Mouse (Mus musculus) left cerebral cortex, adult 11 months (tissue): Measurements from ENCODE around the gene Slc8a3.
A peak's percentile ranks its signal among the peaks of the same experiment; 100 is the strongest.

Experiments
- DNase-seq: peaks from one replicate; pipeline ENCODE4 v3.0.0; 2022; ENCODE audit warnings: low spot score

Gene Slc8a3

GRCm38 (mm10) chr12:81237158-81237557, 95.8 kb downstream of the Slc8a3 start:
- DNase-seq: no peak

- DNase-seq: no peak
These were observed 97.3 kb downstream of the Slc8a3 start for GRCm38 (mm10) chr12:81235456-81236330.

DNA sequence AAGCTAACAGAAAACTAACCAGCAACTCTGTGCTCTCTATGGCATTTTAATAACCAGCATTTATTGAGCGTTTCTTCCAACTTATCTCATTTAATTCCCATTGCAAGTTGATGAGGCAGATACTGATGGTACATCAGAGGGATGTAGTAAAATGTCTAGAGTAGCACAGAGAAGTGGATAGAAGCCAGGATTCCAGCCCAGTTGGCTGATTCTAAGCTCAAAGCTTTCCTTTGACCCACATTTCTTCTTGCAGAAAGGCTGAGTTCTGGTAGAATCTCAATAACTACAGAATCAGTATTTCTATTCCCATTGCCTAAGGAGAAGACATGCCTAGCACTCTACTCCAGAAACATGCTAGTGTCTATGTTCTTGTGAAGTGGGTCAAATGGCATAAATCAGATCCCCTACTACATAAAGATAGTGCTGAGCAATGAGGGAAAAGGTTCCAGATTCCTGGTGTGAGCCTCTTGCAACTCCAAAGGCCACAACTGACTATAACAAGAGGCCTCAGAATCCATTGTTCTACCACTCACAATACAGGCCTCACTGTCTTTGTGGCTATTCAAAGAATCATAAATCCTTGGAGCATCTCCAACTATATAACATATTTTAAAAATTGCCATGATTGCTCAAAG, 99.1 kb downstream of the Slc8a3 start:
- DNase-seq: no peak

- DNase-seq: peak; percentile 84
These were observed 105.1 kb downstream of the Slc8a3 start for GRCm38 (mm10) chr12:81227767-81228460.

- DNase-seq: peak; percentile 27
These were observed 106.4 kb downstream of the Slc8a3 start for GRCm38 (mm10) chr12:81226590-81226989.

DNA sequence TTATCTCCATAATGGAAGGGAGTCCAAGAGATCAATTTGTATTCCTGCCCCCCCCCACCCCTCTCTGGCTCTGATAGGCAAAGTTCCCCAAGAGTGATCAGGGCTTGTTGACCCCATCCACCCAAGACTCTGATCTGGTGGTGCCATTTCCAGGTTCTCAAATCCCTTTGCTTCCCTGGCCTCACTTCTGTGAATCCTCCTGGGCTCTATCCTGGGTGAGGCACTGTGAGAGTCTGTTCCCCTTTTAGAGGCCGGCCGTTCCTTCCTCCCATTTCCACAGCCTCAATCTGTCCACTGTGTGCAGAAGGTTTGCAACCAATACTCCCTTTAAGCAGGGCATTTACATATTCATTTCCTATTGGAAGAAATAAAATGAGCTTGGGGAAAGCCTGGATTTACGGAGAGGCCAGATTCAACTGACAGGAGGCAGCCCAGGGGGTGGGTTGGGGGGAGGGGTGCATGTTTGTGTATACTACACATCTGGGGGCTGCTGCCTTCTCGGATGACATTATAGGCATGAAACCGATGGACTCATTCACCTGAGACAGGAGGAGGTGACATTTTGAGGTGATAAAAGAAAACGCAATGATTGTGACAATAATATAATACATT, 106.9 kb downstream of the Slc8a3 start:
- no peak for DNase-seq

DNA sequence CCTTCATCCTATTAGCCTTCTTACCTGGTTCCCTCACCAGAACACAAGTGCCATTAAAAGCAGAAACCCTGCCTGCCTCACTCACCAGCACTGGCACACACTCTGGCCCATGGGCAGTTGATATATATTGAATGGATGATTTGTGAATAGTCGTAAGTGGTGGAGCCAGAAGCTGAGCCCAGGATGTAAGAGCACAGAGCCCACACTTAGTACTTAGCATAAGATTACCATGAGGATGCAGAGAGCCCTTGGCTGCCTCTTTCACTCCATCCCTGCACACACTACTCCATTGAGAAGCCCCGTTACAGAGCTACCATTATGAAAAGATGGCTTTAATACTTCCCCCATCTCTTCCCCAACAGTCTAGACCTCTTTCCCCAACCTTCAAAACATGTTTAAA, 108.1 kb downstream of the Slc8a3 start:
- no peak for DNase-seq

DNA sequence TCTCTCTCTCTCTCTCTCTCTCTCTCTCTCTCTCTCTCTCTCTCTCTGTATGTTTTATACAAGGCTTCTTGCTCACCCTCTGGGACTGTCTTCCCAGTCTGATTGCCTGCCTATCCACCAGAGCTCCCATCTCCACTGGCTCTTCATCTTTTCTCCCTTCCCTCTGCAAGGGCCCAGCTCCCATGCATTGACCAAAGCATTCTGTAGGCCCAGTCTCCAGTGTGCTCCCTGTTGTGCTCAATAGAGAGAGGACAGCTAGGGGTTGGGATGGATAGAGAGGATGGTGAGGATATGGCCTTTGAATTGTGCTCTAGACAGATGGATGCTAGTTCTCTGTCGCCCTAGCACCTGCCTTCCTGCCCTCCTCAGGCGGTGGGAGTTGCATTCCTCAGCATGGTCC, 109.7 kb downstream of the Slc8a3 start:
- no peak for DNase-seq

DNA sequence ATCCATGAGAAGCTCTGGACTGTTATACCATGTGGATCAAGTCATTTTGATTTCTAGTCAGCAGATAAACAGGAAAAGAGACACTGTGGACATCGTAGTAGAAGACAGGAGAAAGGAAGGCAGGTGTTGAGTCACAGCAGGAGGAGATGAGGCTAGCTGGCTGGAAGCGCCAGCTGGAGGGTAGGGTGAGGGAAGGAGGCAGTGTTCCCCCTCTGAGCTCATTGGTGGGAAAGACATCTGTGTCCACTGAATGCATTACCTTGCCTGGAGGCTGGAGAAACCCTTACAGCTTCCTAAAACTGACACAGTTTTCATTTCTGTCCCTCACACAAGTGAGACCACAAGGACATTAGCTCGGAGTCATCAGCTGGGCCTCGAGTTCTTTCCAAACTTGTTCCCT, 113.6 kb downstream of the Slc8a3 start:
- no peak for DNase-seq

DNA sequence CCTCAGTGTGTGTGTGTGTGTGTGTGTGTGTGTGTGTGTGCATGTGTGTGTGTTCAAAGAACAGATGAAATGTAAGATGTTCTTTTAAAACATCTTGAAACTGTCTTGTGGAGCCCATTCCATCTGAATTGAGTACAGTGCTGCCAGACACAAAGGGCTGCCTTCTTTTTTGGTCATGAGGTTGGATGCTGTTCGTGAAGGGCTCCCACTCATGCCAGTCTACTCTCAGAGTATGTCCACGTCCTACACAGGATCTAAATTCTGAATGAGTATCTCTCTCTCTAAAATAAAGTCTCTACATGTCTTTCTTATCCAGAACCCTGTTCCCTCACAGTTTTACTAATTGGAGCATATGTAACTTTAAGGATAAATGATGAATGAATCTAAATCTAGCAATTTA, 124.4 kb downstream of the Slc8a3 start:
- DNase-seq: no peak

- no peak for DNase-seq
These were observed 127.1 kb downstream of the Slc8a3 start for GRCm38 (mm10) chr12:81205619-81206560.

DNA sequence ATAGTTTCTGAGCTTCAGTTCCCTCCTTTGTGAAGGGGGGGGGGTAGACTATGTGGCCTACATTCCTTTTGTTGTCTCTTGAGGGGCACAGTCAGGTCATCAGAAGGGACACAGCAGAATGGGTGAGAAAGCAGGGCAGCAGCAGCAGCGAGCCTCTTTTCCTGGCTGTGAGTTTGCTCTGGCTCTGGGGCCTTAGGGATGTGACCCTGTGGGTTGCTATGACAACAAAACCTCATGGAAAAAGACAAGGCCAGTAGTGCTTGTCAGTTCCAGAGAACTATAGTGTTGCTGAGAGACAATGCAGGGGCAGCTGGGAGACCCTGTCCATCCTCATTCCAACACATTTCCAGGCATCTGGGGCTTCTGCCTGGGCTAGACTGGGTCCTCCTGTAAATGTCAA, 129.8 kb downstream of the Slc8a3 start:
- no peak for DNase-seq

GRCm38 (mm10) chr12:81199280-81199955, 133.6 kb downstream of the Slc8a3 start:
- peak; percentile 73 for DNase-seq

DNA sequence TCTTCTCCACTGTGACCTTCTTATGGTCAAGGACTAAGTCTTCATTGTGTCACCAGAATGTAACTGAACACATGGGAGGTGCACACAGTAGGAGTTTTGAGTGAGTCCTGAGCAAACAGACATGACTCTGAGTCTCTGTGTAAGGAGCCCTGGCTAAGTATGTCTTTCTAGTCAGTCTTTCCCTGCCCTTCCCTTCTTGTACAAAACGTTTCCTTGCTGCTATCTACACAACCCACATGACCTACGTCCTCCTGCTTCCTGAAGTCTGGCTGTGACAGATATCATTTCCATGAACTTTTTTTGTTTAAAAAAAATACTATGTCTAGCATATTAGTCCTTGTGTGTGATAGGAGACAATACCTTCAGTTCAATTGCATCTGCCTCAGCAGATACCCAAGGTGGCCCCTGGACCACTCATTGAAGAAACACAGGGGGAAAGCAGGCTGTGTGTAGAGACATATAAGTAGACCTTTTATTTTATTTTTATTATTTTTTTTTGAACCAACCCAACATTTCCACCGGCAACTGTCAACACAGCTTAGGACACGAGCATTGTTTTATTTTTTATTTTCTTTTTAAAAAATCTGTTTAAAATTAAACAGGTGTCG, 135.4 kb downstream of the Slc8a3 start:
- DNase-seq: no peak

- no peak for DNase-seq
These were observed 139.0 kb downstream of the Slc8a3 start for GRCm38 (mm10) chr12:81193968-81194367.

- no peak for DNase-seq
These were observed 143.3 kb downstream of the Slc8a3 start for GRCm38 (mm10) chr12:81189636-81190035.

DNA sequence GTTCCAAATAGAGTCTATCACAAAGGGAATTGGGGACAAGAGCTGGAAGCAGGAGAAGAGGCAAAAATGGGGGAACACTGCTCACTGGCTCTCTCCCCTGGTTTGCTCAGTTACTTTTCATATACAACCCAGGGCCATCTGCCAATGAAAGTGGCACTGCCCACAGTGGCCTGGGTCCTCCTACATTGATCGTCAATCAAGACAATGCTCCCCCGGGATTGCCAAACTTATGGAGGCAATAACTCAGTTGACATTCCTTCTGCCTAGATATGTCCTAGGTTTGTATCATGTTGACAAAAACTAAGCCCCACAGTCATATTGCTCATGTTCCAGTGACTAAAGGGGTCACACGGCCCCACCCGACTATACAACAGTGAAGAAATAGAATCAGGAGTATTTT, 144.0 kb downstream of the Slc8a3 start:
- DNase-seq: no peak

DNA sequence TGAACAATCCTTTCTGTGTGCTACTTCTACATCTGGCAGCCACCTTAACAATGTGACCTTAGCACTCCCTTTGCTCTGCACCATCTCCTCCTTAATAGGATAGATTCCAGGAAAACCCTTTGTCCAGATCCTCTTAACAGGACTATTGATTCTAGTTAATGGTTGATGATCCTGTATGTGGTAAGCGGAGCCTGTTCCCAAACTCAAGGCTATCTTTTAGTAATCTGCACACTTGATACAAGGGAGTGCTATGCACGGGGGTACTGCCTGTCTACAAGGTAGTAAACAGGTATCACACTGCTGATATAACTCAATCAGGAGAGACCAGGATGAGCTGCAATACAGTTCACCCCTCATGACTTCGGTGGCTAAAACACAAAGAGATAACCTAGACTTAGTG, 144.6 kb downstream of the Slc8a3 start:
- DNase-seq: no peak

DNA sequence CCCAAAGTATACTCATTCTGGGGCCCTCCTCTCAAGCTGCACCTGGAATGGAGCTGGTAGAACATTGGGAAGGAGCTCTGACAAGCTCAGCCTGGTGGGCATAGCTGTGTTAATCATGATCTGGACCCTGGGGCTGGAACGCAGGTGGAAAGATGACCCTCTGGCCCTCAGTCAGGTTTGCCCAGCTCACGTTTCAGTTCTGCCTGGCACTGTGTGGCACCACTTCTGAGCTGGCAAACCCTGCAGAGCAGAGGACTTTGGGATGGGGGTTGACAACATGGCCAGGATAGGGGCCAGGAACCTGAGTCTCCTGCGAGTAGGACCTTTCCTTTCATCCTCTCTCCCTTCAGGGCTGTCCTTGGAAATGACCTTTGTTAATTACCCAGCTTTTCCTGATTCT, 146.3 kb downstream of the Slc8a3 start:
- DNase-seq: no peak

GRCm38 (mm10) chr12:81186081-81186480, 146.9 kb downstream of the Slc8a3 start:
- peak; percentile 15 for DNase-seq
